Mouse (Mus musculus) heart, adult 2 months (tissue): Measurements from ENCODE around the gene Hnrnpf.

Experiments
- CTCF ChIP-seq: fragments of 200-600 bp; IDR thresholded peaks from 2 replicates; pipeline ENCODE4 v1.8.1; 2022; ENCODE audit warnings: antibody characterized with exemption, mild to moderate bottlenecking, moderate library complexity
- EP300 ChIP-seq: fragments of 200-500 bp; IDR thresholded peaks from 2 replicates; pipeline ENCODE4 v1.6.1; 2011; ENCODE audit warnings: low read depth, low read length, control low read depth; ENCODE audit not compliant: insufficient read depth
- POLR2A ChIP-seq: fragments of 200-500 bp; IDR thresholded peaks from 2 replicates; pipeline ENCODE4 v1.6.1; 2011; ENCODE audit warnings: mild to moderate bottlenecking, low read depth, low read length, control low read depth; ENCODE audit not compliant: insufficient read depth

- no peak for TF ChIP-seq CTCF
- no peak for TF ChIP-seq EP300
- TF ChIP-seq POLR2A = no peak
These were observed 27.8 kb downstream of the Hnrnpf start for GRCm38 (mm10) chr6:117927955-117928354.
